ENCODE assay signal across 8 mouse cellular contexts in genomic region chr5:123749065-123750064, GRCm38 (mm10). TPM values are rescaled to one million over a fixed set of nuclear protein-coding genes. Genes with fewer than 3 reads are reported as not detected.
DNase-seq lines count a peak whose midpoint lies in the region; ATAC-seq and TF ChIP-seq lines count a peak whose summit lies in the region.

Rsrc2 (minus strand) TSS chr5:123749414.
Kntc1 (plus strand) TSS chr5:123749716.

- peak within 1 kb of the TSS; percentile 93 for H3K9ac ChIP-seq in forebrain, embryonic 12.5 days
- H3K9ac ChIP-seq in heart, postnatal 0 days (replicated peaks; ENCODE audit: low read depth, low read length): peak within 1 kb of the TSS; percentile 87
- peak within 1 kb of the TSS; percentile 80 for H3K9ac ChIP-seq in liver, embryonic 16.5 days (ENCODE audit: low read depth, low read length)
- peak within 1 kb of the TSS; percentile 89 for H3K9ac ChIP-seq in neural tube, embryonic 13.5 days

- no peaks in the 10 kb centered on the region for H3K9me3 ChIP-seq in E14TG2a.4 (ENCODE audit: low read length)
- H3K9me3 ChIP-seq in forebrain, embryonic 12.5 days: no peaks in the 10 kb centered on the region
- no peaks in the 10 kb centered on the region for H3K9me3 ChIP-seq in heart, postnatal 0 days (replicated peaks; ENCODE audit: control insufficient read depth, low read length)
- H3K9me3 ChIP-seq in liver, embryonic 16.5 days (replicated peaks; ENCODE audit: control insufficient read depth, low read length): no peaks in the 10 kb centered on the region
- no peaks in the 10 kb centered on the region for H3K9me3 ChIP-seq in neural tube, embryonic 13.5 days

- ATAC-seq in forebrain, embryonic 12.5 days (ENCODE audit: low FRiP score): peak; percentile 99
- ATAC-seq in heart, postnatal 0 days (ENCODE audit: insufficient read depth, low read depth): peak; percentile 98
- ATAC-seq in liver, embryonic 16.5 days (ENCODE audit: low read depth): peak; percentile 92
- peak; percentile 97 for ATAC-seq in neural tube, embryonic 13.5 days (ENCODE audit: low read depth)

- H3K4me2 ChIP-seq in forebrain, embryonic 12.5 days: peak within 1 kb of the TSS; percentile 81
- H3K4me2 ChIP-seq in heart, postnatal 0 days (ENCODE audit: low read depth, low read length): peak within 1 kb of the TSS; percentile 89
- peak within 1 kb of the TSS; percentile 91 for H3K4me2 ChIP-seq in liver, embryonic 16.5 days (ENCODE audit: low read depth, low read length)
- H3K4me2 ChIP-seq in neural tube, embryonic 13.5 days: peak within 1 kb of the TSS; percentile 86

- peak; percentile 98 for TF ChIP-seq POLR2A in testis, adult 2 months (IDR thresholded peaks at IDR 0.05; ENCODE audit: control insufficient read depth, low read depth, low read length)

- no peaks in the 10 kb centered on the region for H3K27me3 ChIP-seq in E14TG2a.4 (ENCODE audit: insufficient read depth, low read length)
- H3K27me3 ChIP-seq in forebrain, embryonic 12.5 days: no peaks in the 10 kb centered on the region
- H3K27me3 ChIP-seq in heart, postnatal 0 days (ENCODE audit: control insufficient read depth, insufficient read depth, low read length): no peaks in the 10 kb centered on the region
- no peaks in the 10 kb centered on the region for H3K27me3 ChIP-seq in liver, embryonic 16.5 days (ENCODE audit: control insufficient read depth, insufficient read depth, low read depth, low read length)
- H3K27me3 ChIP-seq in neural tube, embryonic 13.5 days: no peaks in the 10 kb centered on the region
- no peaks in the 10 kb centered on the region for H3K27me3 ChIP-seq in testis, adult 2 months (ENCODE audit: control insufficient read depth, insufficient read depth, low read length)

- peak within 1 kb of the TSS; percentile 99 for H3K27ac ChIP-seq in forebrain, embryonic 12.5 days
- H3K27ac ChIP-seq in heart, postnatal 0 days (ENCODE audit: low read depth): peak within 1 kb of the TSS; percentile 99
- H3K27ac ChIP-seq in liver, embryonic 16.5 days (ENCODE audit: low read length): peak within 1 kb of the TSS; percentile 99
- peak within 1 kb of the TSS; percentile 98 for H3K27ac ChIP-seq in neural tube, embryonic 13.5 days (replicated peaks)
- peak within 1 kb of the TSS; percentile 100 for H3K27ac ChIP-seq in testis, adult 2 months (ENCODE audit: control insufficient read depth, insufficient read depth, low read depth, low read length)

- H3K36me3 ChIP-seq in E14TG2a.4 (ENCODE audit: insufficient read depth, low read length): peaks cover 63% of the 10 kb centered on the region
- peaks cover 12% of the 10 kb centered on the region for H3K36me3 ChIP-seq in forebrain, embryonic 12.5 days (replicated peaks)
- H3K36me3 ChIP-seq in heart, postnatal 0 days (replicated peaks; ENCODE audit: control insufficient read depth, insufficient read depth, low read length): peaks cover 3% of the 10 kb centered on the region
- peaks cover 11% of the 10 kb centered on the region for H3K36me3 ChIP-seq in liver, embryonic 16.5 days (ENCODE audit: control insufficient read depth, insufficient read depth)
- peaks cover 5% of the 10 kb centered on the region for H3K36me3 ChIP-seq in neural tube, embryonic 13.5 days
- no peaks in the 10 kb centered on the region for H3K36me3 ChIP-seq in testis, adult 2 months (ENCODE audit: control insufficient read depth, insufficient read depth, low read length)

- peak; percentile 71 for TF ChIP-seq EP300 in heart, postnatal 0 days (IDR thresholded peaks at IDR 0.05; ENCODE audit: low read depth)

- H3K4me3 ChIP-seq in E14TG2a.4 (replicated peaks; ENCODE audit: low read length): peak within 1 kb of the TSS; percentile 88
- H3K4me3 ChIP-seq in forebrain, embryonic 12.5 days (replicated peaks): peak within 1 kb of the TSS; percentile 85
- peak within 1 kb of the TSS; percentile 68 for H3K4me3 ChIP-seq in heart, postnatal 0 days (ENCODE audit: low read depth, low read length)
- H3K4me3 ChIP-seq in liver, embryonic 16.5 days (ENCODE audit: low read depth, low read length): peak within 1 kb of the TSS; percentile 88
- H3K4me3 ChIP-seq in neural tube, embryonic 13.5 days: peak within 1 kb of the TSS; percentile 86
- H3K4me3 ChIP-seq in testis, adult 2 months (ENCODE audit: control insufficient read depth, low read depth, low read length): peak within 1 kb of the TSS; percentile 99

- under 1% methylated on average over 63 of the region's 63 CpGs for WGBS in forebrain, embryonic 12.5 days
- WGBS in heart, postnatal 0 days: under 1% methylated on average over 63 of the region's 63 CpGs
- under 1% methylated on average over 63 of the region's 63 CpGs for WGBS in liver, embryonic 16.5 days (ENCODE audit: insufficient replicate concordance)
- under 1% methylated on average over 63 of the region's 63 CpGs for WGBS in neural tube, embryonic 13.5 days

- no peak for TF ChIP-seq CTCF in E14TG2a.4 (conservative IDR thresholded peaks at IDR 0.05; ENCODE audit: low read length)
- peak; percentile 20; the same call in 1 of the 2 replicates for TF ChIP-seq CTCF in heart, postnatal 0 days (IDR thresholded peaks at IDR 0.05; ENCODE audit: low read depth)
- no peak for TF ChIP-seq CTCF in testis, adult 2 months (IDR thresholded peaks at IDR 0.05; ENCODE audit: control insufficient read depth, insufficient read depth, insufficient replicate concordance, low read depth, low read length)

- H3K4me1 ChIP-seq in E14TG2a.4 (replicated peaks; ENCODE audit: low read depth, low read length): peaks cover 49% of the 10 kb centered on the region
- peaks cover 35% of the 10 kb centered on the region for H3K4me1 ChIP-seq in forebrain, embryonic 12.5 days
- H3K4me1 ChIP-seq in heart, postnatal 0 days (ENCODE audit: control insufficient read depth, insufficient read depth): peaks cover 27% of the 10 kb centered on the region
- H3K4me1 ChIP-seq in liver, embryonic 16.5 days (ENCODE audit: control insufficient read depth, low read depth, low read length): peaks cover 35% of the 10 kb centered on the region
- peaks cover 37% of the 10 kb centered on the region for H3K4me1 ChIP-seq in neural tube, embryonic 13.5 days (replicated peaks)
- H3K4me1 ChIP-seq in testis, adult 2 months (ENCODE audit: control insufficient read depth, insufficient read depth, low read length): no peaks in the 10 kb centered on the region

- DNase-seq in c-Kit-positive CD71-positive TER-119-positive erythroid progenitor cells, embryonic 14.5 days (ENCODE audit: low spot score): peak; percentile 100
- peak; percentile 100 for DNase-seq in heart, postnatal 0 days (ENCODE audit: low spot score)
- peak; percentile 99 for DNase-seq in kidney, postnatal 4 days

RNA-seq across cellular contexts. Expression of gene Rsrc2, which starts in this region (rescaled TPM):
- polyA plus RNA-seq in forebrain, embryonic 12.5 days (2016; fragmentation: Nextera tagmentation; extraction: Ambion mirVana): 166 and 179 TPM in 2 replicates
- 19.5 and 19.9 TPM in 2 replicates for total RNA-seq in heart, postnatal 0 days (2014; rRNA removed; ENCODE audit: low replicate concordance)
- 72.7 and 76.5 TPM in 2 replicates for polyA plus RNA-seq in heart, postnatal 0 days (2015; fragmentation: Nextera tagmentation; extraction: Ambion mirVana)
- polyA plus RNA-seq in liver, embryonic 16.5 days (2015; fragmentation: Nextera tagmentation; extraction: Ambion mirVana): 35.2 and 39.2 TPM in 2 replicates
- polyA plus RNA-seq in neural tube, embryonic 13.5 days (2015; fragmentation: Nextera tagmentation; extraction: Ambion mirVana): 153 and 168 TPM in 2 replicates
- 14.5 and 16.0 TPM in 2 replicates for polyA plus RNA-seq in testis, adult 2 months (2012; rRNA removed)

RNA-seq across cellular contexts. Expression of gene Kntc1, which starts in this region (rescaled TPM):
- 49.4 and 51.8 TPM in 2 replicates for polyA plus RNA-seq in forebrain, embryonic 12.5 days (2016; fragmentation: Nextera tagmentation; extraction: Ambion mirVana)
- 15.6 and 17.5 TPM in 2 replicates for total RNA-seq in heart, postnatal 0 days (2014; rRNA removed; ENCODE audit: low replicate concordance)
- polyA plus RNA-seq in heart, postnatal 0 days (2015; fragmentation: Nextera tagmentation; extraction: Ambion mirVana): 3.8 and 3.9 TPM in 2 replicates
- 23.2 and 23.9 TPM in 2 replicates for polyA plus RNA-seq in liver, embryonic 16.5 days (2015; fragmentation: Nextera tagmentation; extraction: Ambion mirVana)
- 4.4 and 4.6 TPM in 2 replicates for polyA plus RNA-seq in neural tube, embryonic 13.5 days (2015; fragmentation: Nextera tagmentation; extraction: Ambion mirVana)
- 10.0 and 11.3 TPM in 2 replicates for polyA plus RNA-seq in testis, adult 2 months (2012; rRNA removed)

Comparison
In these comparisons a context has a peak if more than half of its experiments do, and no peak if none do; other contexts are left out.
1. Peak in every context shown above with its lines: DNase-seq, ATAC-seq, H3K4me3 ChIP-seq and H3K27ac ChIP-seq.